Mouse (Mus musculus): ENCODE results near the gene Smox.

DNA sequence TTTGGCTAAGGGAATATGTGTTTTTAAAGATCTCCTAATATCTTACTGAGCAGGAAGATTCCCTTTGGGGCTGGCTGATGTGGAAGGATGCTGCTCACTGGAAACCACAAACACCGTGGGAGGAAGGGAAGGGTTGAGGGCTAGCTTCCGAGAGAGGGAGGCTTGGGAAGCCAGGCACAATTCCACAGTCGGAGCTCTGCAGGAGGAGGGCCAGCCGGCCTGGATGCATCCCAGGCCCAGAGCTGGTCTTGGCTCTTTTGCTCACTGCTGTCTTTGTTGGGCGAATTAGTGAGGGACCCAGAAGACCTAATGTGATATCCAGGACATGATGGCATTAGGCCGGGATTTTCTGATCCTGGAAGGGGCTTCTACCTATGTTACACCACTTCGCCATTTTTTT is 6.9 kb downstream of the Smox start:
- no peak for TF ChIP-seq CTCF (IDR thresholded peaks at IDR 0.05; ENCODE audit: low read depth)
- no peak for TF ChIP-seq EP300 (optimal IDR thresholded peaks at IDR 0.05)

Measured in stomach, postnatal 0 days (tissue).